Mouse (Mus musculus): ENCODE measurements around the gene E130114P18Rik.

DNA sequence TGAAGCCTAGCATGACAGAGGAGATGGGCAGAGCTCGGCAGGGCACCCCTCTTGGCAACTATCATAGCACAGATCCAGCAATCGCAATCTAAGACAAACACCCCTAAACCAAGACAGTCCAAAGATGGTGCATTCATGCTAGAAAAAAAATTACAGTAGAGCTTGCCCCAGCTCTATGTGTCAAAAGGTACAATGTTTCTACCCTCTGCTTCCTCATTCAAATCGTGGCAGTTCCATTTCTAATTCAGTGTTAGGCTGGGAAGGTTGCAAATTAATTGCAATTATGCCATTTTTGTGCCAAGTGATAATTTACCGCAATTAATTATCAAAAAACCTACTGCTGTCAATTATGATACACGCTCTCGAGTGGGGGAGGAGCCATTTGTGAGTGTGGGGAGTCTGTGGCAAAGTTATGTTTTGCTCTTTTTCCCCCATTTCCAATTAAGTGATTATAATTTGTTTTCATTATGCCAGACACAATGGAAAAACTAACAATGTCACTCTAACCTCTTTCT lies 63.7 kb downstream of the E130114P18Rik start:
- TF ChIP-seq CTCF (IDR thresholded peaks at IDR 0.05; ENCODE audit: control insufficient read depth, insufficient read depth, insufficient read length) (no peak), FOSL1 (IDR thresholded peaks at IDR 0.05; ENCODE audit: insufficient read depth, low read length, poor library complexity, severe bottlenecking) (no peak)

All from C2C12 (cell line).